Mouse (Mus musculus) E14TG2a.4 (cell line): ENCODE results near the gene Vtn.

Source experiments
- CTCF ChIP-seq: conservative IDR thresholded peaks from 2 replicates; pipeline ENCODE4 v1.5.1; 2014; ENCODE audit warnings: low read length
- POU5F1 ChIP-seq: IDR thresholded peaks from 2 replicates; pipeline ENCODE4 v1.6.1; 2014; ENCODE audit warnings: low read length, borderline replicate concordance

- TF ChIP-seq CTCF (no peak), POU5F1 (no peak)
Observed at GRCm38 (mm10) chr11:78465116-78465515, 33.8 kb upstream of the Vtn start.
